Mouse (Mus musculus): ENCODE data around the gene Sh3rf1. TPM values are rescaled to one million over a fixed set of nuclear protein-coding genes. Genes with fewer than 3 reads are reported as not detected.

The Sh3rf1 gene
- polyA plus RNA-seq, 1 experiment: 18.3 TPM

GRCm38 (mm10) chr8:61359851-61360272 is 136.2 kb downstream of the Sh3rf1 start:
- Histone ChIP-seq H3K4me1 (ENCODE audit: control insufficient read depth, insufficient read depth, insufficient read length, low read length) (no peaks in the 10 kb centered on the region), H3K27ac (ENCODE audit: insufficient read depth, low read depth, low read length) (no peak overlapping the region), H3K4me3 (ENCODE audit: low read depth, low read length) (no peak overlapping the region), H3K36me3 (ENCODE audit: control insufficient read depth, insufficient read depth, low read length) (peaks cover 40% of the 10 kb centered on the region), H3K27me3 (ENCODE audit: control insufficient read depth, insufficient read depth, low read length) (no peaks in the 10 kb centered on the region)
- TF ChIP-seq CTCF (IDR thresholded peaks at IDR 0.05; ENCODE audit: extremely low read depth, insufficient read length, insufficient replicate concordance, low read depth, low read length): no peak
- no peak for TF ChIP-seq POLR2A (IDR thresholded peaks at IDR 0.05; ENCODE audit: low read depth, low read length)
- WGBS: 88% methylated on average over 10 of the region's 10 CpGs

GRCm38 (mm10) chr8:61360362-61360761 is 136.7 kb downstream of the Sh3rf1 start:
- Histone ChIP-seq H3K27me3 (ENCODE audit: control insufficient read depth, insufficient read depth, low read length) (no peaks in the 10 kb centered on the region), H3K27ac (ENCODE audit: insufficient read depth, low read depth, low read length) (no peak overlapping the region; the same call in 1 of the 2 replicates), H3K4me3 (ENCODE audit: low read depth, low read length) (no peak overlapping the region), H3K36me3 (ENCODE audit: control insufficient read depth, insufficient read depth, low read length) (peaks cover 39% of the 10 kb centered on the region), H3K4me1 (ENCODE audit: control insufficient read depth, insufficient read depth, insufficient read length, low read length) (no peaks in the 10 kb centered on the region)
- TF ChIP-seq CTCF (IDR thresholded peaks at IDR 0.05; ENCODE audit: extremely low read depth, insufficient read length, insufficient replicate concordance, low read depth, low read length): no peak
- no peak for TF ChIP-seq POLR2A (IDR thresholded peaks at IDR 0.05; ENCODE audit: low read depth, low read length)
- 79% methylated on average over 4 of the region's 4 CpGs for WGBS

GRCm38 (mm10) chr8:61361476-61361875 is 137.8 kb downstream of the Sh3rf1 start:
- TF ChIP-seq CTCF (IDR thresholded peaks at IDR 0.05; ENCODE audit: extremely low read depth, insufficient read length, insufficient replicate concordance, low read depth, low read length) (no peak), POLR2A (IDR thresholded peaks at IDR 0.05; ENCODE audit: low read depth, low read length) (no peak)
- H3K27ac ChIP-seq (ENCODE audit: insufficient read depth, low read depth, low read length): no peak overlapping the region
- 93% methylated on average over 11 of the region's 11 CpGs for WGBS

GRCm38 (mm10) chr8:61362301-61362913 is 138.7 kb downstream of the Sh3rf1 start:
- WGBS: 83% methylated on average over 9 of the region's 9 CpGs
- Histone ChIP-seq H3K4me1 (ENCODE audit: control insufficient read depth, insufficient read depth, insufficient read length, low read length) (no peaks in the 10 kb centered on the region), H3K27me3 (ENCODE audit: control insufficient read depth, insufficient read depth, low read length) (no peaks in the 10 kb centered on the region), H3K36me3 (ENCODE audit: control insufficient read depth, insufficient read depth, low read length) (peaks cover 41% of the 10 kb centered on the region), H3K4me3 (ENCODE audit: low read depth, low read length) (no peak overlapping the region), H3K27ac (ENCODE audit: insufficient read depth, low read depth, low read length) (no peak overlapping the region)
- TF ChIP-seq POLR2A (IDR thresholded peaks at IDR 0.05; ENCODE audit: low read depth, low read length) (no peak), CTCF (IDR thresholded peaks at IDR 0.05; ENCODE audit: extremely low read depth, insufficient read length, insufficient replicate concordance, low read depth, low read length) (no peak)

More at GRCm38 (mm10) chr8:61361476-61361875, 137.8 kb downstream of the Sh3rf1 start:
- Histone ChIP-seq H3K36me3 (ENCODE audit: control insufficient read depth, insufficient read depth, low read length) (peaks cover 42% of the 10 kb centered on the region), H3K4me3 (ENCODE audit: low read depth, low read length) (no peak overlapping the region), H3K4me1 (ENCODE audit: control insufficient read depth, insufficient read depth, insufficient read length, low read length) (no peaks in the 10 kb centered on the region), H3K27me3 (ENCODE audit: control insufficient read depth, insufficient read depth, low read length) (no peaks in the 10 kb centered on the region)

DNA sequence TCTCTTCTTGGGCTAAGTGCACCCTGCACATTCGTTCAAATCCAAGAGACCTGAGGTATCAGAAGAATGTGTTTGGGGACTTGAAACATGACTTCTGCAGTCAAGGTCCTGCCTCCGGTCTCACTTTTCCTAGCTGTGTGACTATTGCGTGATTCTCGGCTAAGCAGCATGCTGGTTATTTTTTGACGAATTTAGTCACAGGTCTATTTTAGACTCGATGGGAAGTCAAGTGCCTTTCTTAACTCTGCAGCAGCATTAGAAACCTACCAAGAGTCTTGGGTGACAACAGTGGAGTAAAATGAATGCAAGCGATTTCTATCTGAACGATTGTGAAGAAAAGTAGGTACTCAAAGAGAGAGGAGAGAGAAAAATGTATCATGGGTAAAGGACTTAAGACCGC is 149.6 kb downstream of the Sh3rf1 start:
- Histone ChIP-seq H3K4me3 (ENCODE audit: low read depth, low read length) (no peak overlapping the region), H3K4me1 (ENCODE audit: control insufficient read depth, insufficient read depth, insufficient read length, low read length) (no peaks in the 10 kb centered on the region), H3K27ac (ENCODE audit: insufficient read depth, low read depth, low read length) (no peak overlapping the region), H3K27me3 (ENCODE audit: control insufficient read depth, insufficient read depth, low read length) (no peaks in the 10 kb centered on the region), H3K36me3 (ENCODE audit: control insufficient read depth, insufficient read depth, low read length) (peaks cover 37% of the 10 kb centered on the region)
- 91% methylated on average over 9 of the region's 9 CpGs for WGBS
- no peak for TF ChIP-seq CTCF (IDR thresholded peaks at IDR 0.05; ENCODE audit: extremely low read depth, insufficient read length, insufficient replicate concordance, low read depth, low read length)
- no peak for TF ChIP-seq POLR2A (IDR thresholded peaks at IDR 0.05; ENCODE audit: low read depth, low read length)

DNA sequence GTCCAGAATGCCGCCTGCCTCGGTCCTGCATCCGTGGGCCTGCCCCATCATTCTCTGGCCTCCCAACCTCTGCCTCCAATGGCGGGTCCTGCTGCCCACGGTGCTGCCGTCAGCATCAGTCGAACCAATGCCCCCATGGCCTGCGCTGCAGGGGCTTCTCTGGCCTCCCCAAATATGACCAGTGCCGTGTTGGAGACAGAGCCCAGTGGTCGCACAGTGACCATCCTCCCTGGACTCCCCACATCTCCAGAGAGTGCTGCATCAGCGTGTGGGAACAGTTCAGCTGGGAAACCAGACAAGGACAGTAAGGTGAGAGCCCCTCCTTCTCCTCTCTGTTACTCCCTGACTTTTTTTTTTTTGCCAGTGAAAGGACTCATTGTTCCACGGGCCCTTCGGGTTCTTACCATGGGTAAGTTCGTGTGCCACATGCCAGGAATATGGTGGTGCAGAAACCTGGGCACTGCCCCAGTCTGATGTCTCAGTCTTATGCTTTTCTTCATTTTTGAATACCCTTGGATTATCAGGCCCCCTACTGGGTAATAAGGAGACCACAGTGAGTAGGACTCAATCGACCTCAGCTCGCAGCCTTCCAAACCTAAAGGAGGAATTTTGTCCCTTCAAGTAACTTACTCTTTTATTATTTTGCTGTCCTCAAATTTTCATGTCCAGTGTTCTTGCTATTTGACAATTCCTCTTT is 150.5 kb downstream of the Sh3rf1 start:
- no peaks in the 10 kb centered on the region for H3K27me3 ChIP-seq (ENCODE audit: control insufficient read depth, insufficient read depth, low read length)
- H3K4me3 ChIP-seq (ENCODE audit: low read depth, low read length): no peak overlapping the region
- 88% methylated on average over 16 of the region's 16 CpGs for WGBS
- H3K27ac ChIP-seq (ENCODE audit: insufficient read depth, low read depth, low read length): no peak overlapping the region
- no peaks in the 10 kb centered on the region for H3K4me1 ChIP-seq (ENCODE audit: control insufficient read depth, insufficient read depth, insufficient read length, low read length)
- no peak for TF ChIP-seq POLR2A (IDR thresholded peaks at IDR 0.05; ENCODE audit: low read depth, low read length)
- peak; percentile 20; the same call in 1 of the 2 replicates for TF ChIP-seq CTCF (IDR thresholded peaks at IDR 0.05; ENCODE audit: extremely low read depth, insufficient read length, insufficient replicate concordance, low read depth, low read length)
- H3K36me3 ChIP-seq (ENCODE audit: control insufficient read depth, insufficient read depth, low read length): peaks cover 44% of the 10 kb centered on the region

GRCm38 (mm10) chr8:61375205-61375604 is 151.5 kb downstream of the Sh3rf1 start:
- H3K4me3 ChIP-seq (ENCODE audit: low read depth, low read length): no peak overlapping the region
- H3K36me3 ChIP-seq (ENCODE audit: control insufficient read depth, insufficient read depth, low read length): peaks cover 45% of the 10 kb centered on the region
- H3K27ac ChIP-seq (ENCODE audit: insufficient read depth, low read depth, low read length): no peak overlapping the region
- no peak for TF ChIP-seq CTCF (IDR thresholded peaks at IDR 0.05; ENCODE audit: extremely low read depth, insufficient read length, insufficient replicate concordance, low read depth, low read length)
- no peak for TF ChIP-seq POLR2A (IDR thresholded peaks at IDR 0.05; ENCODE audit: low read depth, low read length)
- H3K27me3 ChIP-seq (ENCODE audit: control insufficient read depth, insufficient read depth, low read length): no peaks in the 10 kb centered on the region
- 51% methylated on average over 7 of the region's 7 CpGs for WGBS
- no peaks in the 10 kb centered on the region for H3K4me1 ChIP-seq (ENCODE audit: control insufficient read depth, insufficient read depth, insufficient read length, low read length)
